Mouse (Mus musculus): ENCODE results near the gene Gpr158. TPM values are rescaled to one million over a fixed set of nuclear protein-coding genes. Genes with fewer than 3 reads are reported as not detected.
"Not testable (repeated sequence)": the region's sequence is repeated elsewhere in the genome, so short reads cannot be mapped to it uniquely, and the experiment has no call there.

Gpr158 gene
- polyA plus RNA-seq, 1 experiment from 2014 or later, result 0.22 TPM

DNA sequence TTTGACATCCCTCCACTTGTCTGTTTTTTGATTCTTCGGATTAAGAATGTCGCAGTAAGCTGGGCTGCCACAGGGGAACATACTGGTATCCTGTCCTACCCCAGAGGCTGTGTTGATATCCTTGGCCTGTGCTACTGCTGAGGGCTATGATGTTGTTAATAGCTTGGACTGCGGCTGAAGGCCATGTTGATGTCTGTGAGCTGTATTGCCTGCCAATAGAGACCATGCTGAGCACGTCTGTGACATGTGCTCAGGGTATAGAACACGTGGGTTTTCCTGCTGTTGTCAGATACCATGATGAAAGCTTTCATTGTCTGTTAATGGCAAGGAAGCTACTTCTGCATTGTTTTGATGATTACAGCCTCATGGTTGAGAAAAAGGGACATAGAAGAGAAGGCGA, 63.8 kb downstream of the Gpr158 start:
- WGBS, result 69% methylated on average over 6 of the region's 6 CpGs
- DNase-seq (ENCODE audit: low spot score), result no peak
- Histone ChIP-seq H3K4me1 (replicated peaks) (no peaks in the 10 kb centered on the region), H3K9me3 (no peaks in the 10 kb centered on the region), H3K36me3 (no peaks in the 10 kb centered on the region), H3K27me3 (ENCODE audit: insufficient read depth, poor library complexity, severe bottlenecking) (no peaks in the 10 kb centered on the region), H3K4me3 (no peak overlapping the region), H3K27ac (no peak overlapping the region)

DNA sequence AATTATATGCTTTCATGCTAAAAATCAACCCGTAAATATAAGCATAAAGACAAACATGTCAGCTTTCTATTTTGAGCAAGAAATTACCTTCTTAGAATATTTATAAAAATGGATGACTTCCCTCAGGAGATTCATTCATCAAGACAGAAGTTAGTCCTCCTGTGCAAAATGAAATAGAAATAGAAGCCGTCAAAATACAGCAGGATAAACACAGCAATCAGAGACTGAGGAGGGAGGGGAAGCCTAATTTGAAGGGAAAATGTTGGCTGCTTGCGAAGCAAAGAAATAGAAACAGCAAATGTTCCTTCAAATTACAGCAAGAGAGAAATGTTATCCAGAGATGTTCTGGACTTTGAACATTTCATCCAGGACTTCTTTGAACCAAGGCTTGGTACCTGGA, 72.3 kb downstream of the Gpr158 start:
- Histone ChIP-seq H3K27ac (no peak overlapping the region), H3K4me3 (no peak overlapping the region), H3K36me3 (no peaks in the 10 kb centered on the region), H3K27me3 (ENCODE audit: insufficient read depth, poor library complexity, severe bottlenecking) (no peaks in the 10 kb centered on the region), H3K9me3 (no peaks in the 10 kb centered on the region), H3K4me1 (replicated peaks) (no peaks in the 10 kb centered on the region)
- DNase-seq (ENCODE audit: low spot score), result no peak
- WGBS, result 86% methylated on average over 3 of the region's 3 CpGs

DNA sequence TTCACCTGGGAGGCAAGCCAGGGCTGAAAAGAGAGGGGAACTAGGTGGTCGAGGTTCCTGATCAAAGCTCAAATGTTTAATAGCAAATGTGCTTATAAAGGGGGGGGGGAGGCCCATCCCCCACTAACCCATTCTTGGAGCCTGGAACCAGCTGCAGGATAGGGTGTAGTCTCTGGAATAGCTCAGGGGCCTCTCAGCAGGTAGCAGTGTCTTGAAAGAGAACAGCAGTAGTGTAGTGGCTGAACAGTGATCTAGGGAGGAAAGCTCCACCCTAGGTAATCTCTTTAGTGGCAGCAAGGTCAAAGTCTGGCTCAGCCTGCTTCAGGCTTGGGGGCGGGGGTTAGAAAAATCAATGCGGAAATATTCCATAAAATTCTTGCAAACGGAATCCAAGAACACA, 93.3 kb downstream of the Gpr158 start:
- not testable (repeated sequence) for H3K9me3 ChIP-seq

DNA sequence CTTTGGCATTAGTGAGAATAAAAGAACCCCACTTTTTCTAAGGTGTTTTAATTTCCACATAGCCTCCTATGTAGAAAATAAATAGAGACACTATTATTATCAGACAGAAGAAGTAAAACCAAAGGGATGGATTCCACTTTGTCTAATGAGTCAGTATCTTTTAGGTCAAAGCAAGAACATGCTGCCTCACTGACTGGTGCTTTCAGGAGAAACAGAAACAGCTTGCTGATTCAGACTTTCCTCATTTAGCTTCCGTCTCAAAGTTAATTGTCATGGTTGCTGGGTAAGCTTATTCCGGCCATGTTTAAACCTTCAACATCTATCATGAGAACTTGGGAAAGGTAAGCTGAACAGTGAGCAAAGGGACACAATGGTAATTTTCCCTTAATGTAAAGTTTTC, 107.6 kb downstream of the Gpr158 start:
- Histone ChIP-seq H3K4me1 (replicated peaks) (no peaks in the 10 kb centered on the region), H3K9me3 (no peaks in the 10 kb centered on the region), H3K4me3 (no peak overlapping the region), H3K27me3 (ENCODE audit: insufficient read depth, poor library complexity, severe bottlenecking) (no peaks in the 10 kb centered on the region), H3K27ac (no peak overlapping the region), H3K36me3 (no peaks in the 10 kb centered on the region)
- DNase-seq (ENCODE audit: low spot score), result no peak
- WGBS, result 91% methylated on average over 2 of the region's 2 CpGs

More for the DNA sequence above, 93.3 kb downstream of the Gpr158 start:
- WGBS, result 87% methylated on average over 4 of the region's 4 CpGs
- not testable (repeated sequence) for H3K27ac ChIP-seq; H3K27me3 ChIP-seq (ENCODE audit: insufficient read depth, poor library complexity, severe bottlenecking); H3K4me3 ChIP-seq; DNase-seq (ENCODE audit: low spot score); H3K36me3 ChIP-seq; H3K4me1 ChIP-seq (replicated peaks)

DNA sequence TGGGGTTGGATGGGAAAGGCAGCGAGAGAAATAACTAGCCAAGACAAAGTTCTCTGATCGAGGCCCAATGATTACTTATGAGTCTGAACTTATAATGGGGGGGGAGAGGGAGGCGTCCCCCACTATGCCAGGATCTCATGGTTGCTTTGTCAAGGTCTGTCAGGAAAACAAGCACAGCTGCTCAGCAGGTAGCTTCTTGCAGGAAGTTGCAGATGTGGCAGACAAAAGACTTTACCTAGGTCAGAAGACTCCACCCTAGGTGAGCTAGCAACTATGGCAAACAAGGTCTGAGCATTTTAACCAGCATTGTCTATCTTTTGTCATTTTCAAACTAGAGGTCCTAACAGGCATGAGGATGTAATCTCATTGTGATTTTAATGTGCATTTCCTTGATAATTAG, 129.5 kb downstream of the Gpr158 start:
- H3K36me3 ChIP-seq, result no peaks in the 10 kb centered on the region
- 87% methylated on average over 3 of the region's 3 CpGs for WGBS
- no peak for DNase-seq (ENCODE audit: low spot score)
- H3K4me1 ChIP-seq (replicated peaks), result no peaks in the 10 kb centered on the region
- H3K9me3 ChIP-seq, result no peaks in the 10 kb centered on the region
- H3K27me3 ChIP-seq (ENCODE audit: insufficient read depth, poor library complexity, severe bottlenecking), result no peaks in the 10 kb centered on the region
- no peak overlapping the region for H3K27ac ChIP-seq
- H3K4me3 ChIP-seq, result no peak overlapping the region

DNA sequence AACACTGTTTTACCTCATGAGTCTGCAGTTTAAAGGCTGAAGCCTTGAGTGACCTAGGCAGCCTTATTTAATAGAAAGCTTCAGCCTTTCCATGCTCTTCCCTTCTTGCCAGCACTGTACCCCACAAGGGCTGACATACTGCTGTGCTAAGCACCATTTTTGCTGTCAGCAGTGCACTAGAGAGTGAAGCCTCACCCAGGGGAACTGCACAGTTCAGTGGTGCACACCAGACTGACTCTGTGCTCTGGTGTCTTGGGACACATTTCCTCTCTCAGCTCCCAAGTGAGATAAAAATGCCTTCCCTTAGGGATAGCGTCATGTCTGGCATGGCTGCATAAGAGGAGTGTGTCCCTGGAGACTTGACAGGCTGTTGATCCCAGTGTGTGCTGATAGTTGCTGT, 130.6 kb downstream of the Gpr158 start:
- no peak for DNase-seq (ENCODE audit: low spot score)
- H3K36me3 ChIP-seq, result no peaks in the 10 kb centered on the region
- H3K9me3 ChIP-seq, result no peaks in the 10 kb centered on the region
- no peak overlapping the region for H3K4me3 ChIP-seq
- H3K27ac ChIP-seq, result no peak overlapping the region
- no peaks in the 10 kb centered on the region for H3K4me1 ChIP-seq (replicated peaks)
- WGBS, result 61% methylated on average over 1 of the region's 1 CpGs
- H3K27me3 ChIP-seq (ENCODE audit: insufficient read depth, poor library complexity, severe bottlenecking), result no peaks in the 10 kb centered on the region

DNA sequence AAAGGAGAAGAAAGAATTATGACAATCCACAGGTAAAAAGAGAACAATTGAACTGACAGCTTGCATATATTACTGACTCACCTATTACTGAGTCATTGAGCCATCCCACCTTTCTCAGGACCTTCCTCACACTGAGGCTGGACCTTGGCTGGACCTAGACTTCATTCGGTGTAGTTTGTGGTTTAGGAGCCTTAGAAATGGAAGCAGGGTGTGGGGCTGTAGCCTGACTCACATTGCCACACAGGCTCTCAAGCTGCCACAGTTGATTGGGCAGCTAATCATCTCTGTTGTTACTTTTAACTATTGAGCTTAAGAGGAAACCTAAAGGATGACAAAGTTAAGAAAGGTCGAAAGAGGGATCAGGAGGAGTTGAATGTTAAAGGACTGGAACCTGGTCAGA, 132.1 kb downstream of the Gpr158 start:
- no peaks in the 10 kb centered on the region for H3K27me3 ChIP-seq (ENCODE audit: insufficient read depth, poor library complexity, severe bottlenecking)
- no peaks in the 10 kb centered on the region for H3K36me3 ChIP-seq
- no peak for DNase-seq (ENCODE audit: low spot score)
- no peaks in the 10 kb centered on the region for H3K4me1 ChIP-seq (replicated peaks)
- no peaks in the 10 kb centered on the region for H3K9me3 ChIP-seq
- no peak overlapping the region for H3K27ac ChIP-seq
- no peak overlapping the region for H3K4me3 ChIP-seq
- 83% methylated on average over 2 of the region's 2 CpGs for WGBS

DNA sequence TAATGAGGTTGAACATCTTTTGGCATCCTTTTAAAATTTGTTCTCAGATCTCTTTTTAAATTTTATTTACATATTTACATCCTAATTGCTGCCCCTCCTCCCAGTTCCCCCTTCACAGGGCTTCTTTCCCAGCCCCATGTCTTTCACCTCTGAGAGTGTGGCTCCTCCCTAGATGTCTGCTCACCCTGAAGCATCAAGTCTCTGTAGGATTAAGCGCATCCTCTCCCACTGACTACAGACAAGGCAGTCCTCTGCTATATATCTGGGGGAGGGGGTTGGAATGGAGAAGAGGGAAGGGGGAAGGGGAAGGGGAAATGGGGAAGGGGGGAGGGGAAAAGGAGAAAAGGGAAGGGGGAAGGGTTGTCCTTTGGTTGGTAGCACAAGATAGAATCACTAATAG, 140.1 kb downstream of the Gpr158 start:
- Histone ChIP-seq H3K36me3 (no peaks in the 10 kb centered on the region), H3K27ac (no peak overlapping the region), H3K4me3 (no peak overlapping the region), H3K4me1 (replicated peaks) (no peaks in the 10 kb centered on the region), H3K9me3 (no peaks in the 10 kb centered on the region), H3K27me3 (ENCODE audit: insufficient read depth, poor library complexity, severe bottlenecking) (no peaks in the 10 kb centered on the region)
- no peak for DNase-seq (ENCODE audit: low spot score)
- WGBS, result 68% methylated on average over 1 of the region's 1 CpGs

DNA sequence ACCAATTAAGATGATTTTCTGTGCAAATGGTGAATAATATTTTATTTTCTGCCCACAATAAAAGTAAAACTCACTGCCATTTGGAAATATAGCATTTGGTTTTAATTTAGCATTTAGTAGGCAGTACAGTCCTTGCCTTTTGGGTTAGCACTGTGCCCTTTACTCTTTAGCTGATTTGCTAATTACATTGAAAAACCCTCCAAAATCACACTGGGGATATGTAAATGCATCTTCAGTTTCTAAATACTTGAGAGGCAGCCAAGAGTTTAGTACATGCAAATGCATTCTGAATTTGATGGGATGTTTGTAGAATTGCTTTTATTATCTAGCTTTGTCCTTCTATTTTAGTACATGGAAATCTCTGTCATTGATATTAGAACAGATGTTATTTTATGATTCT, 163.4 kb downstream of the Gpr158 start:
- no peaks in the 10 kb centered on the region for H3K9me3 ChIP-seq
- no peaks in the 10 kb centered on the region for H3K36me3 ChIP-seq
- H3K27ac ChIP-seq, result no peak overlapping the region
- H3K4me3 ChIP-seq, result no peak overlapping the region
- no peaks in the 10 kb centered on the region for H3K27me3 ChIP-seq (ENCODE audit: insufficient read depth, poor library complexity, severe bottlenecking)
- DNase-seq (ENCODE audit: low spot score), result no peak
- no peaks in the 10 kb centered on the region for H3K4me1 ChIP-seq (replicated peaks)

DNA sequence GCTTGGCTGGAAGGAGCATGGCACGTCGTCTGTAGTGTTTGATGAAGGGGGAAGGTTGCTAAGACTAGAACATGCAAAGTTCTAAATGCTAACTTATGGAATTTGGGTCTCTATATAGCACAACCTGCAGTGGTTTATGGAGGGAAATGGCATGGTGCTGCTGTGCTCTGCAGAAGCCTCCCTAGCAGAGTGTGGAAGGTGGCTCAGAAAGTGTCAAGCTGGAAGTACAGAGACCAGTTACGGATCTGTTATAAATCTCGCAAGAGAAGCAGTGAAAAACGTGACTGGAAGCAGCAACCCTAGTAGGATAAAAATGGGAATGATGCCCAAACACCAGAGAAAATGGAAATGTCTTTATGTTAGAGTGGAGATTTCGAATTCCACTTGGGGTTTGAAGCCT, 251.8 kb downstream of the Gpr158 start:
- Histone ChIP-seq H3K4me1 (replicated peaks) (no peaks in the 10 kb centered on the region), H3K9me3 (no peaks in the 10 kb centered on the region), H3K27ac (no peak overlapping the region), H3K27me3 (ENCODE audit: insufficient read depth, poor library complexity, severe bottlenecking) (no peaks in the 10 kb centered on the region), H3K4me3 (no peak overlapping the region), H3K36me3 (no peaks in the 10 kb centered on the region)
- DNase-seq (ENCODE audit: low spot score), result no peak
- WGBS, result 89% methylated on average over 6 of the region's 6 CpGs

DNA sequence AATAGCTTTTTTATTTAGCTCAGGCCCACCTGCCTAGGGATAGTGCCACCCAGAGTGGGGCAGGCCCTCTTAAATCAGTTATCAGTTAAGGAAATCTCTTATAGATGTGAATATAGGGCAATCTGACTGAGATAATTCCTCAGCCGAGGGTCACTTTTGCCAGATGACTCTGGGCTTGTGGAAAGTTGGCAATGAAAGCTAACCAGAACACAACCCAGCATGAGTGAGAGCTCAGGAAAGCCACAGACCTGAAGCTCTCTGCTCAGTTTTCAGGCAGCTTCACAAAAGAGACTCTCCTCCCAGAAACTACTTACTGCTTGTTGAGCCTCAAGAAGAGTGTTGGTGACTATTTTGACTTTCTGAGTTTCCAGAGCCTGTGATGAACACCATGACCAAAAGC, 264.8 kb downstream of the Gpr158 start:
- no peaks in the 10 kb centered on the region for H3K9me3 ChIP-seq
- H3K4me1 ChIP-seq (replicated peaks), result no peaks in the 10 kb centered on the region
- H3K4me3 ChIP-seq, result no peak overlapping the region
- DNase-seq (ENCODE audit: low spot score), result no peak
- 73% methylated on average over 1 of the region's 1 CpGs for WGBS
- H3K27me3 ChIP-seq (ENCODE audit: insufficient read depth, poor library complexity, severe bottlenecking), result no peaks in the 10 kb centered on the region
- no peak overlapping the region for H3K27ac ChIP-seq
- no peaks in the 10 kb centered on the region for H3K36me3 ChIP-seq

DNA sequence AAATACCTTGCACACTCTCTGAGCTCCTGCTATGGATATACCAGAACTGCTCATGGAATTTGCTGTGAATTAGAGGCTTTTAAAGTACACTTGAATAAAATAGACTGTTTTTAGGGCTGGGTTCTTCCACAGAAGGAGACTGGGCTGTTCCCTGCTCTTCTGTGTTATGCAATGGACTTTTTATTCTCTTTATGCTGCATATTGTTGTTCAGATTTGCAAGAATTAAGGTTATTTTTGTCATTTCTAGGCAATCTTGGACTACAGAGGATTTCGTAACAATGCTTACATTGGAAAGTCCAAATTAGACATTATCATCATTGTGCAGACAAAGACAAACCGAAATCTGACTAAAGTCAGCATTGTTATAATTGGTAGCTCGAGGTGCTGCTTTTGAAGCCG, 298.4 kb downstream of the Gpr158 start:
- no peak for DNase-seq (ENCODE audit: low spot score)
- Histone ChIP-seq H3K27ac (no peak overlapping the region), H3K4me3 (no peak overlapping the region), H3K4me1 (replicated peaks) (no peaks in the 10 kb centered on the region), H3K27me3 (ENCODE audit: insufficient read depth, poor library complexity, severe bottlenecking) (no peaks in the 10 kb centered on the region), H3K9me3 (no peaks in the 10 kb centered on the region), H3K36me3 (no peaks in the 10 kb centered on the region)
- 80% methylated on average over 4 of the region's 4 CpGs for whole genome bisulfite sequencing

DNA sequence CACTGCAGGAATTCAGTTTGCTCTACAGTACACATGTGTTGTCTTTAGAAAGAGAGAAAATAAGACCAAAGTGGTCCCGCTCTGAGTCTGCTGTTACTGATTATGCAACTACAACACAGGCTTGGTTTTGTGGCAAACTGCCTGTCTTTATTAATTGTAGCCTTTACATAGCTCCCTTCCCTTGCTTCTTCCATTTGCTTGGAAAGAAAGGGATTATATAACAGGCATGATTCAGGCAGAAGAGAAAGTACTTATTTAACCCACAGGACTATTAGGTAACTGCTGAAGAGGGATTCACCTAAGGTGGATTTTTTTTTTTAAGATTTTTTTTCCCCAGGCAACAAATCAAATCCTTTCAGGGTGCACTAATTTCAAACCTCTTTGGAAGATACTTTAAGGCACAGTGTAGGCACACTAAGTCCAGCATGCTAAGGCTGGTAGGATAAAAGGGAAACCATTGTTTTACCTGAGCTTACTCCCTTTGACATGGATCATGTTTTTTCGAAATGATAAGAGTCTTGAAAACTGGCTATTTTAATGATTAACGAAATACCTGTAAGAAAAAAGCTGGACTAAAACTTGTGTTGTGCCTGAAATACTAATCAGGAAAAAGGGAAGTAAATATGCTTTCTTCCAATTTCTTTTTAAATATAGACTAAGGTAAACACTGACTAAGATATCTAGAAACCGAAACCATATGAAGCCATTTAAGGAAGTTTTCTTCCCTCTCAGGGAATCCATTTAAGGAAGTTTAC, 308.9 kb downstream of the Gpr158 start:
- no peaks in the 10 kb centered on the region for H3K4me1 ChIP-seq (replicated peaks)
- DNase-seq (ENCODE audit: low spot score), result no peak
- no peak overlapping the region for H3K4me3 ChIP-seq
- no peaks in the 10 kb centered on the region for H3K27me3 ChIP-seq (ENCODE audit: insufficient read depth, poor library complexity, severe bottlenecking)
- no peaks in the 10 kb centered on the region for H3K9me3 ChIP-seq
- no peak overlapping the region for H3K27ac ChIP-seq
- no peaks in the 10 kb centered on the region for H3K36me3 ChIP-seq
- 90% methylated on average over 4 of the region's 4 CpGs for WGBS

DNA sequence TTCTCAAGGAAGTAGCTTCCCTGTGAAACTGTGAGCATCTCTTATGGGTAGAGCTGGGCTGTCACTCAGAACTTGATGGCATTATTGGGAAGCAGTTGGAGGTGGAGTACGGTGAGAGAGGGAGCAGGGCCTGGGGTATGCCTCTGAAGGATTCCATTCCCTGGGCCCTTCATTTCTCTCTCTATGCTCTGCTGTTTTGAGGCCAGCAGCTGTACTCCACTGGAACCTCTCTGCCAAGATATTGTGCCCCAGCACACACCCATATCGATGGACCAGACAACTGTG, 309.4 kb downstream of the Gpr158 start:
- H3K27me3 ChIP-seq (ENCODE audit: insufficient read depth, poor library complexity, severe bottlenecking), result no peaks in the 10 kb centered on the region
- H3K4me1 ChIP-seq (replicated peaks), result no peaks in the 10 kb centered on the region
- H3K9me3 ChIP-seq, result no peaks in the 10 kb centered on the region
- H3K4me3 ChIP-seq, result no peak overlapping the region
- no peak overlapping the region for H3K27ac ChIP-seq
- WGBS, result 65% methylated on average over 2 of the region's 2 CpGs
- H3K36me3 ChIP-seq, result no peaks in the 10 kb centered on the region
- DNase-seq (ENCODE audit: low spot score), result no peak

Measured in hindbrain, embryonic 10.5 days (tissue).